Mouse (Mus musculus) layer of hippocampus, postnatal 14 days (tissue): Measurements from ENCODE around the gene Fbxo11. TPM values are rescaled to one million over a fixed set of nuclear protein-coding genes. Genes with fewer than 3 reads are reported as not detected.
"Not testable (repeated sequence)": the region's sequence is repeated elsewhere in the genome, so short reads cannot be mapped to it uniquely, and the experiment has no call there.

ENCODE experiments used
- DNase-seq, 2 experiments: peaks; one replicate each; pipeline ENCODE4 v3.0.0; 2021 to 2022; ENCODE audit warnings: low spot score in 2 of 2, mixed read lengths in 1 of 2
- total RNA-seq, 2 experiments: library from RNA; stranded (reverse); gene quantifications; 2 replicates each; pipeline ENCODE4 v1.2.3; 2021

The Fbxo11 gene
- total RNA-seq, 2 experiments from 2014 or later: 114 to 117 TPM

DNA sequence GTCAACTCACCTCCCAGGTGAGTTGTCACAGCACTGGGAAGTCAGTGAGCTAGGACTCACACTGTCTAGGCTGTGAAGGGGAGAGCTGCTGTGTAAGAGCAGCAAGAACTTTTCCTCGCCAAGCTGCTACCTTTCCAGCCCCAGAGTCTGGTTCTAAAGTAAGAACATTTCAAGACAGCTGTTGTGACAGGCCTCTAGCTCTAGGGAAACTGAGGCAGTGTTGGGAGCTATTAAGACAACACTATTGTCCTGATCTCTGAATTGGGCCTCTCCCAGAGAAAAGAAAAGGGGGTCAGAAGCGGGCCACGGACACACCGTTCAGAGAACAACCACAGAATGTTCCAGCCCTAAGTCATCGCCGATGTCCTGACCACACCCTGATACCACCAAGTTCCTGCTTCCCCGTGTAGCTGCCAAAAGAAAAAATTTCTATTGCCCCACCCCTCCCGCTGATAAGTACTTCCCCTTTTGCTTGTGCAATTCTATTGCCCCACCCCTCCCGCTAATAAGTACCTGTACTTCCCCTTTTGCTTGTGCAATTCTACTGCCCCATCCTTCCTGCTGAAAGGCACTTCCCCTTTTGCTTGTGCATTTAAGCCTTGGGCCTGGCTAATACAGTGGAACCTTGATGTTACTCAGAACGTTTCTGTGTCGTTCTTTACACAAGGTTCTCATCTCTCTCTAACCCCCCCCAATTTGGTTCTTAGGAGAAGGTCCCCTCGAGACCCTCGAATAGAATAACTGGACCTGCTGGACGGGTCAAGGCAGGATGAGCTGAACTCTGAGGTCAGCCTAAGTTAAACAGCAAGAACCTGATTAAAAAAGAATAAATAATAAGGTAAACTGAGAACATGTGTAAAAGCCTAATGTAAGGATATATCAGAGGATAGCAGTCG, 93.1 kb downstream of the Fbxo11 start:
- DNase-seq: not testable (repeated sequence)

DNA sequence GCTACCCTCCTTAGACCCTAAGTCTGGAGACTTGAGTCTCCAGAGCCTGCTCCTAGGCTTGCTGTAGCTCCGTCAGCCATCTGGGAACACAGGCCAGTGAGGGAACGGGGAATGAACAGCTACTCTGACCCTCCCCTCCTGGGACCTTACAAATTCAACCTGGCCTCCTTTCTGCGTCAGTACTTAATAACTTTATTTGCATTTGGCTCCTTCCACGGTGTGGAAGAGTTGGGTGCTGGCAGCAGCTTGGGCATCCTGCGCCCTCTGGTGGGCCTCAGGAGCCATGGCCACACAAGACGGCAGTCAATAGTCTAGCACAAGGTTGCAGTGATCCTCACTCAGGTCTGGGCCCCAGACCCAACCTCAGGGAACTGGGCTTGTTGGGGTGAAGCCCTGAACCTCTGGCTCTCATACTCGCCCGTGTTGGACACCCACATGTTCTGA, 96.6 kb downstream of the Fbxo11 start:
- not testable (repeated sequence) for DNase-seq

DNA sequence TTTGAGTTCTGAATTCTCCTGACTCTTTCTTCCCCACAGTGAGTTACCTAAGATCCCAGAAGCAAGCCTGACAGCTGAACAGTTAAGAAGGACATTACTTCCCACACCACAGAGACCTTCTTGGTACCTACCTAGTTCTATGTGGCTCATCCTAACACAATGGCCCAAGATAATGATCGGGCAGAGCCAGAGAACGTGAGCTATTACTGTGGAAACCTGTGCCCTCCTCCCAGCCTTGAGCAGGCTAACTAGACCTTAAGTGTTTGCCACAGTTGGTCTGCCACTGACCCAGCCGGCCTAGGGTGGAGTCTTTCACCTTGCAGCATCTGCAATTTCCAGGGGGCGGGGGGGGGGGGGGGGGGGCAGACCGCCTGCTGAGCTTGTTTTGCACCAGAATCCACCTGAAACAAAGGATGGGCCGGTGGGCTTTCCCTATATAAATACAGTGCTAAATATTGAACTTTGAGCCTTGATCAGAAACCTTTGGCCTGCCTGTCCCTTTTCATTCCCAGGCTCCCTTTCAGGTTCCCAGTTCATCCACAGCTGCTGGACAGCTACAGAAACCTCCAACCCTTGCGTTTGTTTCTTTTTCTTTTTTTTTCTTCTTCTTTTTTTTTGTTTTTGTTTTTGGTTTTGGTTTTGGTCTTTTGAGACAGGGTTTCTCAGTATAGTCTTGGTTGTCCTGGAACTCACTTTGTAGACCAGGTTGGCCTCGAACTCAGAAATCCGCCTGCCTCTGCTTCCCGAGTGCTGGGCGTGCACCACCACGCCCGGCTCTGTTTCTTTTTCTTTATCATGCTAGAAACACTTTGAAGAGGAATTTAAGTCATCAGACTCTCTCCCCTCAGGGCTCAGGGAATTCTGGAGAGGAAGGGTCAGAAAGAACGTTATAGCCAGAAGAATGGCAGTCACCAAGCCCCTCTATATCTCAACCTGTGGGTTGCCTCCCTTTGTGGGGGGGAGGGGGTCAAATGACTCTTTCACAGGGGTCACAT, 101.7 kb downstream of the Fbxo11 start:
- no peak for DNase-seq

DNA sequence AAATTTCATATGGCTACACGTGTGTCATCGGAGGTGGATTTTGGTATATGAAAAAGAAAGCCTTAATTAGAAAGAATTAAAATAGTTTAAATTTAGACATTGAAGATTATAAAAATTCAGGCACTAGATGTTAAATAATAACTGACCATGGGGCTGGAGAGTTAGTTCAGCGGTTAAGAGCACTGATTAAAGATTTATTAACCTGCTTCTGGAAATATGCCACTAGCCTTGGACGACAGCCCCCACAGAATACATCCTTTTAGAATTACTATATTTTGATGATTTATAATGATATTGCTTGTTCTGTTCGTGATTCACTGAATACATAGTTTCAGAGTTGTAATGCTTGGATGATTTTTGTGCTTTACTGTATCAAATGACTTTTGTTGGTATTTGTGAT, 105.2 kb downstream of the Fbxo11 start:
- DNase-seq: not testable (repeated sequence)

DNA sequence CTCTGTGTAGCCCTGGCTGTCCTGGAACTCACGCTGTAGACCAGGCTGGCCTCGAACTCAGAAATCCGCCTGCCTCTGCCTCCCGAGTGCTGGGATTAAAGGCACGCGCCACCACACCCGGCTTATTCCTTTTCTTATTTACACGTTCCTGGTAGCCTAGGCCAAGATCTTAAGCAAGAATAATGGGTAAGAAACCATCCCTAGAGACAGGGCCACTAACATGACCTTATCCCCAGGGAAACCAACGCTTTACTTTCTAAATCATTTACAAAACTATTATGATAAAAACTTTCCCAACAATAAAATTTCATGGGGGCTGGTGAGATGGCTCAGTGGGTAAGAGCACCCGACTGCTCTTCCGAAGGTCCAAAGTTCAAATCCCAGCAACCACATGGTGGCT, 105.7 kb downstream of the Fbxo11 start:
- not testable (repeated sequence) for DNase-seq

DNA sequence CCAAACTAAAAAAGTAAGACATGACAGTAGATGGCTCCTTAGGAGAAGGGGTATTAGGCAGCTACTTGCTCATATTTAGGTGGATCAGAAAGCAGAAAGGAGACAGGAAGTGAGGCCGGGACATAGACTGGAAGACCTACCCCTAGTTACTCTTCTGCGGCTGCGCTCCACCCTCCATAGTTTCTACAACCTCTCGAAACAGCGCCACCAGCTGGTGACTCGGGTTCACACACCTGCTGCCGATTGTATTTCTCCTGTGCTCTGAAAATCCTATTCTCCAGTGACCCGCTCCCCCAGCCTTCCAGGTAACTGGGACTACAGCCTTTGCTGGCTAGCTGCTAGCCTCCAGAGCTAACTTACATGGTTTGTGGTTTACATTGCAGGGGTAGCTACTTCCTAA, 106.8 kb downstream of the Fbxo11 start:
- no peak for DNase-seq

DNA sequence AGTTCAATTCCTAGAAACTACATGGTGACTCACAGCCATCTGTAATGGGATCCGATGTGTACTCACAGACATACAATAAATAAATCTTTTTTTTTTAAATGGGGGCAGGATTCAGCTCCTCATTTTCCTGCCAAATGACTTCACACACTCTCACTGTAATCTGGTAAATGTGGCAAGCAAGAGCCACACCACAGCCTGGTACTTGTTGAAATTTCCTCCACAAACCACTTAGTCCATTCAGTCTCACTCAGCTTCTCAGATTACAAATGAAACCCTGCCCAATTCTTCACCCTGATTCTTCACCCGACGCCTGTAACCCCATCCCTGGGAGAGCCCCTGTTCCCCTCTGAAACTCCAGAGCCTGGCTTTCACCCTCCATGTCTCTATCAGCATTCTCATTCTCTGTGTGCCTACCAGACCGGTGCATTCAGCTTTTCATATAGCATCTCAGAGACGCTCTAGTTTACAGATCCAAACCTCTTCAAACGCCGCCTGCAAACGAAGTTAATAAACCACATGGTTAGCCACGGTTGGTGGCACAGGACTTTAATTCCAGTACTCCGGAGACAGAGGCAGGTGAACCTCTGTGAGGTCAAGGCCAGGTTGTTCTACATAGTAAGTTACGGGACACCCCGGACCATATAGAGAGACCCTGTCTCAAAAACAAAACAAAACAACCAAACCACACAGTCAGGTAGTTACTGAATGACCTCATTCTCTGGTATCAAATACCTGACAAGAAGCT, 107.8 kb downstream of the Fbxo11 start:
- no peak for DNase-seq

DNA sequence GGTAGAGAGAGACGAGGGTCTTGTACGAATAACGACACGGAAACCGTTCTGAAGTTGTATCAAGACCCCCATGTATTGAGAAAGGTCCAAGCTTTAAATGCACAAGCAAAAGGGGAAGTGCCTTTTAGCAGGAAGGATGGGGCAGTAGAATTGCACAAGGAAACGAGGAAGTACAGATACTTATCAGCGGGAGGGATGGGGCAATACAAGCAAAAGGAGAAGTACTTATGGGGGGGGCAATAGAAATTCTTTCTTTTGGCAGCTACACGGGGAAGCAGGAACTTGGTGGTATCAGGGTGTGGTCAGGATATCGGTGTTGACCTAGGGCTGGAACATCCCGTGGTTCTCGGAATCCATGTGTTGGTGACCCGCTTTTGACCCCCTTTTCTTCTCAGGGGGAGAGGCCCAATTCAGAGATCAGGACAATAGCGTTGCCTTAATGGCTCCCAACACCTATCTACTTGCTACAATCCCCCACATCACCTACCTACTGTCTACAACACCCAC, 110.4 kb downstream of the Fbxo11 start:
- DNase-seq: not testable (repeated sequence)

DNA sequence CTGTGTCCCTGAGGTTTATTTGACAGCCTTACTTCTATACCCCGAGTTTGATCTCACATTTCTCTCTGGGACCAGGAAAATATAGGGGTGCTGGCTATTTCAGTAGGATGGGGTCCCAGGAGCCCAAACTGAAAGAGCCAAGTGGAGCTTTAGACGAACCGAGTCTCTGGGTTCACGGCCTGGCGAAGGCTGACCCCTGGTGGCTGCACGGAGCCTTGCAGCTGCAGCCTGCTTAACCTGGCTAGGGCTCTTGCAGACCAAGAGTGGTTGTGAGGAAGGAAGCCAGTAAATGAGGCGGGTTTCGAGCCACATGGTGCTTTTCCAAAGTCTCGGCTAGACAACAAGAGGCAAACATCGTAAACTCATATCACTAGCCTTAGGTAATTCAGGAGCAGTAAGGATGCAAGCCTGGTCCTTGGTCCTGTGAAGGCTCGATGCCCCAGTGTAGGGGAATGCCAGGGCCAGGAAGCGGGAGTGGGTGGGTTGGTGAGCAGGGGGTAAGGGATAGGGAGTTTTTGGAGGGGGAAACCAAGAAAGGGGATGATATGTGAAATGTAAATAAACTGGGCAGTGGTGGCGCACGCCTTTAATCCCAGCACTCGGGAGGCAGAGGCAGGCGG, 116.0 kb downstream of the Fbxo11 start:
- peak; percentile 78 to 83 for DNase-seq

Other genes with a start within 250 kb of the Fbxo11 start
- not detected for gene Rpl36-ps4, start 144.3 kb downstream of the Fbxo11 start, total RNA-seq
- gene Msh6, start 90.2 kb downstream of the Fbxo11 start, total RNA-seq: 10 to 100 TPM; 12.7 to 13.6 TPM